Mouse (Mus musculus) c-Kit-positive CD71-positive TER-119-positive erythroid progenitor cells, embryonic 14.5 days (primary cell): ENCODE results near the gene Psmg3.

Experiments
- DNase-seq: peaks from one replicate; pipeline ENCODE4 v3.0.0-alpha.2; 2013; ENCODE audit warnings: low spot score

The Psmg3 gene

GRCm38 (mm10) chr5:139826357-139827055 is at the start of gene Psmg3, which contains the start of gene Gm26938:
Gene Psmg3 (minus strand): TSS chr5:139826885.
Gene Gm26938 (minus strand): TSS chr5:139826407.
- DNase-seq: peak; percentile 86

- no peak for DNase-seq
Measured at GRCm38 (mm10) chr5:139871526-139871925, 44.8 kb upstream of the Psmg3 start.

GRCm38 (mm10) chr5:139870886-139871285 is 44.2 kb upstream of the Psmg3 start:
- no peak for DNase-seq

GRCm38 (mm10) chr5:139862759-139863158 is 36.1 kb upstream of the Psmg3 start:
- DNase-seq: no peak

GRCm38 (mm10) chr5:139860328-139861104 is 33.8 kb upstream of the Psmg3 start:
- no peak for DNase-seq

GRCm38 (mm10) chr5:139849626-139850320 is 23.1 kb upstream of the Psmg3 start:
- DNase-seq: no peak

- DNase-seq: no peak
Measured at GRCm38 (mm10) chr5:139839142-139839541, 12.5 kb upstream of the Psmg3 start.

GRCm38 (mm10) chr5:139838476-139838892 is 11.8 kb upstream of the Psmg3 start:
- DNase-seq: no peak

GRCm38 (mm10) chr5:139835706-139836105 is 9.0 kb upstream of the Psmg3 start:
- DNase-seq: no peak

- DNase-seq: no peak
Measured at GRCm38 (mm10) chr5:139832125-139832524, 5.4 kb upstream of the Psmg3 start.

GRCm38 (mm10) chr5:139830734-139831133 is 4.0 kb upstream of the Psmg3 start:
- DNase-seq: no peak

GRCm38 (mm10) chr5:139829384-139829783 is 2.7 kb upstream of the Psmg3 start:
- no peak for DNase-seq

GRCm38 (mm10) chr5:139827593-139827992 is 908 bp upstream of the Psmg3 start:
- DNase-seq: no peak

GRCm38 (mm10) chr5:139825947-139826346 is 738 bp downstream of the Psmg3 start:
- DNase-seq: no peak

- no peak for DNase-seq
Measured at GRCm38 (mm10) chr5:139824531-139824930, 2.2 kb downstream of the Psmg3 start.

- no peak for DNase-seq
Measured at GRCm38 (mm10) chr5:139821466-139822459, 4.9 kb downstream of the Psmg3 start.

- no peak for DNase-seq
Measured at GRCm38 (mm10) chr5:139819538-139820181, 7.0 kb downstream of the Psmg3 start, which contains the start of gene Tmem184a. Gene Tmem184a (minus strand): TSS chr5:139819917.

GRCm38 (mm10) chr5:139818801-139819200 is 7.9 kb downstream of the Psmg3 start:
- DNase-seq: peak; percentile 83

- no peak for DNase-seq
Measured at GRCm38 (mm10) chr5:139818056-139818455, 8.6 kb downstream of the Psmg3 start.

GRCm38 (mm10) chr5:139817292-139817691 is 9.4 kb downstream of the Psmg3 start:
- DNase-seq: no peak

GRCm38 (mm10) chr5:139816445-139816844 is 10.2 kb downstream of the Psmg3 start:
- no peak for DNase-seq
